Mouse (Mus musculus) telencephalon, adult 2 months (tissue): ENCODE data around the gene Shroom3.
A peak's percentile ranks its signal among the peaks of the same experiment; 100 is the strongest.

Experiments
- DNase-seq: peaks from one replicate; pipeline ENCODE4 v3.0.0-alpha.2; 2011; ENCODE audit warnings: low read depth, low spot score

Gene Shroom3

DNA sequence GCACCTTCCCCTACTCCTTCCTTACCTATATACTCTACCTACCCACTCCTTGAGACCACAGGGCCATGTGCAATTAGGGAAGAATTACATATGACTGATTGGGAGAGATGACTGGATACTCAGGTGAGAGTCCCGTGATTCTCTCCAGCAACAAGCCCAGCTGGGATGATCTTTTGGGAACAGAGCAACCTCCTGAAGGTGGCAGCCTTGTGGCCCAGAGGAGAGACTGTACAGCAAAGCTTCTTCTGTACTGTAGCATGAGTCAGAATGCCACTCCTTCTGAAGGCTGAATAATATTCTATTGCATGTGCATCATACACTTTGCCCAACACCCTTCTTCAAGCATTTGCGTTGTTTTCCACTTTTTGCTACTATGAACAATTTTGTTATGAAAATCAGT is 319.4 kb downstream of the Shroom3 start:
- no peak for DNase-seq

DNA sequence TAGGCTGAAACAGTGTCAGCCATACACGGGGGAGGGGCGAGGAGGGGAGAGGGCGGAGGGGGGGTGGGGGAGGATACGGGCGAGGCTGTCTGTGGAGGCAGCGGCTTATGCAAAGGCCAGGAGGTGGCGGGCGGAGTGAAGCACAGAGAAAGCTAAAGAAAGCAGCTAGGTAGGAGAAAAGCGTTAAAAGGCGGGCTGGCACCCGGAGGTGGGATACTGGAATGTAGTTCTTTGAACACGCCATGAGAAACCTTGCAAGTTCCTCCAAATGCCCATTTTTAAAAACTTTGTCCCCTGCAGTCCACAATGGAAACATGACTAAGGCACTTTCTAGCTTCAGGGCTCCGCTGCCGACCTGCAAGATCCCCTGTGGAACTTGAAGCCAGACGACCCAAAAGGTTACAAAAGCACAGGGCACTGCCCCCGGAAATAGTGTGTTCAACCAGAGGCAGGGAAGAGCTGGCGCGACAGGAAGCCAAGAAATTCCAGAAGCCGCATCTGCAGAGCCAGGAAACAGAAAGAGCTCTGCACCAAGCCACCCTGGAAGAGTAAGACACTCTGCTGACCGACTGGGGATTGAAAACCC is 322.1 kb downstream of the Shroom3 start:
- DNase-seq: peak; percentile 66

DNA sequence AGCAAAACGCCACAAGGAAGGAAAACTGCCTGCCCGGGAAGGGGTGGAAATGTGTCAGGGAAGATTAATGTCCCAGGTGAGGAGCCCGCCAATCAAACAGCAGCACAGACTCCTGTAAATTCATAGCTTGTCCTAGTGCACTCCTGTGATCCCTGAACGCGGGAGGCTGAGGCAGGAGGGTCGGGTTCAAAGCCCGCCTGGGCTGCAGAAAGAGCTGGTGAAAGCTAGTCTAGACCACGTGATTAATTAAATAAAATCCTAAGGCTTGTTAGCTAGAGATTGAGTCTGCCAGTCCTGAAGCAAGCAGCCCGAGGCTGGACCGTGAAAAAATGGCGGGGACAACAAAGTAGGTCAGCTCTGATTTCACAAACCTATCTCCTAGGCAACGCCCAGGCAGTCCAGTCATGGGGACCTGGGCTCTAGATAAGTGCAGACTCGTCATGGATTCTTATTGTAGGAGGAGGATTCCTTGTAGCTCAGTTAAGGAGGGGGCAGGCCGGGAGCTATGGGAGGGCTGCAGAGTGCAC is 322.6 kb downstream of the Shroom3 start:
- DNase-seq: peak; percentile 43

DNA sequence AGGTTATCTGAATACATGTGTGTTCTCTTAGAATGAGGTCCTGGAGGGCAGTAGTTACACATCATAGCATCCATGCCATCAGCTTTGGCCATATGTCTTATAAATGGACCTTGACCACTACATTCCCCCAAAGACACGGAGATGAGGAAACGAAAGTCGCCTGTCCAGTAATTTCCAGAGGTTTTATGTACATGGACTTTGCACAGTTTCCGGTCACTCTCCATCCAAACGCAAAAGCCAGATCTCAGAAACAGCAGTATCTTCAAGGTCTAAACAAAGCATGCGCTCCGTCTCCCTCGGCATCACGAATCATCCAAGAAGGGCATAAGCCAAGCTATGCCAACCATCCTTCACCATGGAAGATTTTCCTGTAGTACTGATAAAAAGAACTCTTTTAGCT is 325.0 kb downstream of the Shroom3 start:
- no peak for DNase-seq
